Mouse (Mus musculus) myocyte (in vitro differentiated cells): ENCODE results near the gene Rbm14.

ENCODE experiments used
- CEBPB ChIP-seq: IDR thresholded peaks from 2 replicates; pipeline ENCODE4 v1.6.1; 2011; ENCODE audit warnings: mild to moderate bottlenecking, moderate library complexity; ENCODE audit not compliant: poor library complexity, insufficient read depth, severe bottlenecking
- E2F4 ChIP-seq: IDR thresholded peaks from one replicate; pipeline ENCODE4 v1.6.1; 2011; ENCODE audit warnings: mild to moderate bottlenecking, control low read depth, moderate library complexity; ENCODE audit not compliant: insufficient read depth
- MAX ChIP-seq: IDR thresholded peaks from one replicate; pipeline ENCODE4 v1.6.1; 2011; ENCODE audit warnings: low read depth, mild to moderate bottlenecking, control low read depth
- POLR2A ChIP-seq: IDR thresholded peaks from one replicate; pipeline ENCODE4 v1.6.1; 2011; ENCODE audit warnings: low read depth, mild to moderate bottlenecking, control low read depth, moderate library complexity; ENCODE audit not compliant: insufficient read length
- POLR2AphosphoS2 ChIP-seq: IDR thresholded peaks from one replicate; pipeline ENCODE4 v1.6.1; 2011; ENCODE audit warnings: low read depth, control low read depth; ENCODE audit not compliant: insufficient read length
- TCF3 ChIP-seq: IDR thresholded peaks from one replicate; pipeline ENCODE4 v1.6.1; 2011; ENCODE audit warnings: low read depth, control low read depth; ENCODE audit not compliant: insufficient read length

- TF ChIP-seq CEBPB = no peak
- no peak for TF ChIP-seq E2F4
- TF ChIP-seq POLR2A = no peak
- no peak for TF ChIP-seq MAX
- no peak for TF ChIP-seq TCF3
- TF ChIP-seq POLR2AphosphoS2 = no peak
Observed at GRCm38 (mm10) chr19:4840848-4841247, 29.4 kb upstream of the Rbm14 start.
